ENCODE assay signal across 8 mouse cellular contexts in genomic region chr4:138859728-138860127, GRCm38 (mm10). TPM values are rescaled to one million over a fixed set of nuclear protein-coding genes. Genes with fewer than 3 reads are reported as not detected.
DNase-seq lines count a peak whose midpoint lies in the region; ATAC-seq lines count a peak whose summit lies in the region.
"Had no signal": no experiment of that assay in that cellular context is flagged by ENCODE, and none has a peak within 500 bp of the region (broad histone marks: within the 10 kb centered on the region; RNA-seq: fewer than 3 reads in every experiment).

No protein-coding gene starts in this region.

- WGBS in forebrain, embryonic 12.5 days = 7% methylated on average over 13 of the region's 13 CpGs
- 7% methylated on average over 13 of the region's 13 CpGs for WGBS in hindbrain, embryonic 11.5 days

- H3K36me3 ChIP-seq in forebrain, embryonic 12.5 days (replicated peaks) = no peaks in the 10 kb centered on the region
- H3K36me3 ChIP-seq in hindbrain, embryonic 11.5 days (ENCODE audit: control insufficient read depth, insufficient read depth, low read length) = no peaks in the 10 kb centered on the region

- peak overlapping the region; percentile 47 for H3K4me2 ChIP-seq in forebrain, embryonic 12.5 days
- peak overlapping the region; percentile 40 for H3K4me2 ChIP-seq in hindbrain, embryonic 11.5 days (replicated peaks; ENCODE audit: low read depth, low read length)

- peaks cover 3% of the 10 kb centered on the region for H3K27me3 ChIP-seq in forebrain, embryonic 12.5 days
- no peaks in the 10 kb centered on the region for H3K27me3 ChIP-seq in hindbrain, embryonic 11.5 days (ENCODE audit: control insufficient read depth, insufficient read depth, low read length)

- peak; percentile 83 for DNase-seq in WW6 (ENCODE audit: low read depth, low spot score)
- DNase-seq in hindbrain, embryonic 11.5 days (ENCODE audit: low spot score) = peak; percentile 91
- peak; percentile 59 for DNase-seq in layer of hippocampus, adult 9-11 months
- peak; percentile 76 for DNase-seq in lung, postnatal 14 days
- peak; percentile 81 for DNase-seq in right cerebral cortex, adult 2 months (ENCODE audit: low spot score in 2 of 2)

- H3K4me3 ChIP-seq in forebrain, embryonic 12.5 days (replicated peaks) = peak overlapping the region; percentile 29
- H3K4me3 ChIP-seq in hindbrain, embryonic 11.5 days (ENCODE audit: low read depth, low read length) = peak overlapping the region; percentile 24; the same call in 1 of the 2 replicates

- no peak overlapping the region for H3K27ac ChIP-seq in forebrain, embryonic 12.5 days
- no peak overlapping the region for H3K27ac ChIP-seq in hindbrain, embryonic 11.5 days (ENCODE audit: low read depth, low read length)

- H3K4me1 ChIP-seq in forebrain, embryonic 12.5 days = no peaks in the 10 kb centered on the region
- H3K4me1 ChIP-seq in hindbrain, embryonic 11.5 days (replicated peaks; ENCODE audit: control insufficient read depth, insufficient read depth, low read length) = no peaks in the 10 kb centered on the region

- H3K9me3 ChIP-seq in forebrain, embryonic 12.5 days = no peaks in the 10 kb centered on the region
- no peaks in the 10 kb centered on the region for H3K9me3 ChIP-seq in hindbrain, embryonic 11.5 days (ENCODE audit: control insufficient read depth, low read length)

- peak overlapping the region; percentile 9; the same call in 1 of the 2 replicates for H3K9ac ChIP-seq in forebrain, embryonic 12.5 days
- H3K9ac ChIP-seq in hindbrain, embryonic 11.5 days (ENCODE audit: low read depth, low read length) = 0 out of 2 replicates have a peak overlapping the region, but pooled peaks have one; percentile 4

- ATAC-seq in cerebellum, adult (ENCODE audit: insufficient number of reproducible peaks, low FRiP score, low TSS enrichment) = peak; percentile 80; the same call in 1 of the 2 replicates
- ATAC-seq in forebrain, embryonic 12.5 days (ENCODE audit: low FRiP score) = peak; percentile 82
- peak; percentile 75; the same call in 1 of the 2 replicates for ATAC-seq in hindbrain, embryonic 11.5 days (ENCODE audit: low FRiP score)

RNA-seq across cellular contexts. Expression of gene Pla2g5, which starts 3.6 kb away (rescaled TPM):
- polyA plus RNA-seq in forebrain, embryonic 12.5 days (2016; fragmentation: Nextera tagmentation; extraction: Ambion mirVana) = 0.23 and 0.24 TPM in 2 replicates
- 0.39 TPM in 1 of 2 replicates, not detected in the other for polyA plus RNA-seq in hindbrain, embryonic 11.5 days (2014; fragmentation: Nextera tagmentation; extraction: Ambion mirVana)

RNA-seq across cellular contexts. Expression of gene Gm13030, which starts 14.0 kb away (rescaled TPM):
- polyA plus RNA-seq in forebrain, embryonic 12.5 days (2016; fragmentation: Nextera tagmentation; extraction: Ambion mirVana) = not detected in 2 replicates
- polyA plus RNA-seq in hindbrain, embryonic 11.5 days (2014; fragmentation: Nextera tagmentation; extraction: Ambion mirVana) = not detected in 2 replicates
- polyA plus RNA-seq: gonadal fat pad, adult 2 months had no signal

RNA-seq across cellular contexts. Expression of gene Pla2g2e, which starts 18.0 kb away (rescaled TPM):
- not detected in 2 replicates for polyA plus RNA-seq in forebrain, embryonic 12.5 days (2016; fragmentation: Nextera tagmentation; extraction: Ambion mirVana)
- not detected in 2 replicates for polyA plus RNA-seq in hindbrain, embryonic 11.5 days (2014; fragmentation: Nextera tagmentation; extraction: Ambion mirVana)

RNA-seq across cellular contexts. Expression of gene Otud3, which starts 54.0 kb away (rescaled TPM):
- polyA plus RNA-seq in forebrain, embryonic 12.5 days (2016; fragmentation: Nextera tagmentation; extraction: Ambion mirVana) = 3.5 and 4.0 TPM in 2 replicates
- polyA plus RNA-seq in hindbrain, embryonic 11.5 days (2014; fragmentation: Nextera tagmentation; extraction: Ambion mirVana) = 3.1 and 3.5 TPM in 2 replicates
